Mouse (Mus musculus) stomach, postnatal 0 days (tissue): ENCODE measurements at regions not wholly inside any gene's neighbourhood (a gene's known extent, or its start where the extent isn't known, plus 50 kb on each side); places are given as distances from the start of the nearest gene placed in this dataset.

Experiments used
- ATAC-seq: fragments of 200-750 bp; cut with Nextera tagmentation; 2 replicates; pipeline ENCODE4 v1.8.0; 2017; ENCODE audit not compliant: low FRiP score, low TSS enrichment
- DNase-seq: peaks from one replicate; pipeline ENCODE4 v3.0.0-alpha.2; 2016; ENCODE audit warnings: low spot score
- H3K27ac ChIP-seq: fragments of 300-500 bp; sonication (generic); replicated peaks from 2 replicates; pipeline ENCODE4 v1.5.1; 2014; ENCODE audit warnings: mild to moderate bottlenecking, control low read depth
- H3K27me3 ChIP-seq: fragments of 300-500 bp; sonication (generic); 2 replicates; pipeline ENCODE4 v1.6.1; 2014; ENCODE audit warnings: low read length; ENCODE audit not compliant: control insufficient read depth, insufficient read depth
- H3K36me3 ChIP-seq: fragments of 300-500 bp; sonication (generic); 2 replicates; pipeline ENCODE4 v1.6.1; 2014; ENCODE audit warnings: low read length, mixed read lengths; ENCODE audit not compliant: control insufficient read depth, insufficient read depth
- H3K4me1 ChIP-seq: fragments of 300-500 bp; sonication (generic); replicated peaks from 2 replicates; pipeline ENCODE4 v1.6.1; 2014; ENCODE audit warnings: antibody characterized with exemption; ENCODE audit not compliant: control insufficient read depth, insufficient read depth
- H3K4me2 ChIP-seq: fragments of 300-500 bp; sonication (generic); replicated peaks from 2 replicates; pipeline ENCODE4 v1.6.1; 2014; ENCODE audit warnings: low read depth, mild to moderate bottlenecking, control low read depth, moderate library complexity
- H3K4me3 ChIP-seq: fragments of 300-500 bp; sonication (generic); 2 replicates; pipeline ENCODE4 v1.5.1; 2014; ENCODE audit warnings: low read depth, low read length, control low read depth
- H3K9ac ChIP-seq: fragments of 300-500 bp; sonication (generic); 2 replicates; pipeline ENCODE4 v1.6.1; 2014; ENCODE audit warnings: mild to moderate bottlenecking, low read length, control low read depth, mixed read lengths
- H3K9me3 ChIP-seq: fragments of 300-500 bp; sonication (generic); 2 replicates; pipeline ENCODE4 v1.6.1; 2016; ENCODE audit warnings: low read length; ENCODE audit not compliant: control insufficient read depth
- CTCF ChIP-seq: IDR thresholded peaks from 2 replicates; pipeline ENCODE4 v1.5.1; 2016; ENCODE audit warnings: antibody characterized with exemption, low read depth, mild to moderate bottlenecking, moderate library complexity
- EP300 ChIP-seq: optimal IDR thresholded peaks from 2 replicates; pipeline ENCODE3; 2016; ENCODE audit warnings: antibody characterized with exemption
- WGBS: fragments of 180-500 bp; shearing (Covaris S2); extraction: QIAGEN DNeasy Blood & Tissue Kit; methylation state at CpG from one replicate; pipeline ENCODE4 v1.1.7; 2014; 5-methylcytosine and 5-hydroxymethylcytosine counted together

- H3K4me3 ChIP-seq = no peak overlapping the region
- no peak for ATAC-seq
- TF ChIP-seq CTCF = no peak
- no peak for TF ChIP-seq EP300
- no peak overlapping the region for H3K9ac ChIP-seq
- no peak for DNase-seq
- no peak overlapping the region for H3K4me2 ChIP-seq
- no peaks in the 10 kb centered on the region for H3K36me3 ChIP-seq
- no peaks in the 10 kb centered on the region for H3K9me3 ChIP-seq
- no peaks in the 10 kb centered on the region for H3K27me3 ChIP-seq
- WGBS = 57% methylated on average over 4 of the region's 4 CpGs
- H3K4me1 ChIP-seq = no peaks in the 10 kb centered on the region
- no peak overlapping the region for H3K27ac ChIP-seq
These were observed 93.9 kb upstream of the Hivep1 start for GRCm38 (mm10) chr13:41957932-41958331.

- Histone ChIP-seq H3K9me3 (no peaks in the 10 kb centered on the region), H3K36me3 (no peaks in the 10 kb centered on the region), H3K4me3 (no peak overlapping the region), H3K27me3 (no peaks in the 10 kb centered on the region), H3K4me2 (no peak overlapping the region), H3K4me1 (no peaks in the 10 kb centered on the region), H3K27ac (no peak overlapping the region), H3K9ac (no peak overlapping the region)
- no peak for DNase-seq
- no peak for TF ChIP-seq EP300
- WGBS = 75% methylated on average over 4 of the region's 4 CpGs
- no peak for ATAC-seq
These were observed 95.9 kb upstream of the Hivep1 start for GRCm38 (mm10) chr13:41955884-41956283.

- Histone ChIP-seq H3K4me3 (no peak overlapping the region), H3K27me3 (no peaks in the 10 kb centered on the region), H3K36me3 (no peaks in the 10 kb centered on the region), H3K9me3 (no peaks in the 10 kb centered on the region), H3K4me2 (no peak overlapping the region), H3K27ac (no peak overlapping the region), H3K4me1 (no peaks in the 10 kb centered on the region), H3K9ac (no peak overlapping the region)
- no peak for DNase-seq
- WGBS = 82% methylated on average over 3 of the region's 3 CpGs
- ATAC-seq = no peak
- TF ChIP-seq EP300 (no peak), CTCF (no peak)
These were observed 96.6 kb upstream of the Hivep1 start for GRCm38 (mm10) chr13:41955198-41955597.

- Histone ChIP-seq H3K27ac (no peak overlapping the region), H3K4me3 (no peak overlapping the region), H3K4me1 (no peaks in the 10 kb centered on the region), H3K9me3 (no peaks in the 10 kb centered on the region), H3K36me3 (no peaks in the 10 kb centered on the region), H3K4me2 (no peak overlapping the region), H3K27me3 (no peaks in the 10 kb centered on the region), H3K9ac (no peak overlapping the region)
- whole genome bisulfite sequencing = 43% methylated on average over 3 of the region's 3 CpGs
- no peak for DNase-seq
- no peak for ATAC-seq
- TF ChIP-seq CTCF = no peak
- TF ChIP-seq EP300 = no peak
These were observed 99.4 kb upstream of the Hivep1 start for GRCm38 (mm10) chr13:41952453-41952852.

GRCm38 (mm10) chr13:41948241-41948640, 100.8 kb upstream of the Adtrp start:
- Histone ChIP-seq H3K27me3 (no peaks in the 10 kb centered on the region), H3K4me2 (no peak overlapping the region), H3K9me3 (no peaks in the 10 kb centered on the region), H3K9ac (no peak overlapping the region), H3K4me3 (no peak overlapping the region), H3K27ac (no peak overlapping the region), H3K36me3 (no peaks in the 10 kb centered on the region), H3K4me1 (no peaks in the 10 kb centered on the region)
- DNase-seq = no peak
- 81% methylated on average over 3 of the region's 3 CpGs for WGBS
- TF ChIP-seq CTCF = no peak
- TF ChIP-seq EP300 = no peak
- no peak for ATAC-seq

GRCm38 (mm10) chr13:41932313-41933100, 85.0 kb upstream of the Adtrp start:
- Histone ChIP-seq H3K4me2 (no peak overlapping the region), H3K27me3 (no peaks in the 10 kb centered on the region), H3K9ac (no peak overlapping the region), H3K9me3 (no peaks in the 10 kb centered on the region), H3K27ac (no peak overlapping the region), H3K36me3 (no peaks in the 10 kb centered on the region), H3K4me1 (no peaks in the 10 kb centered on the region), H3K4me3 (no peak overlapping the region)
- 68% methylated on average over 12 of the region's 12 CpGs for WGBS
- ATAC-seq (no peak), DNase-seq (no peak)
- TF ChIP-seq EP300 (no peak), CTCF (no peak)
